Mouse (Mus musculus): ENCODE data around the gene Derl3. TPM values are rescaled to one million over a fixed set of nuclear protein-coding genes. Genes with fewer than 3 reads are reported as not detected.

Derl3 gene
- polyA plus RNA-seq, 1 experiment from 2014 or later: 3.7 TPM

DNA sequence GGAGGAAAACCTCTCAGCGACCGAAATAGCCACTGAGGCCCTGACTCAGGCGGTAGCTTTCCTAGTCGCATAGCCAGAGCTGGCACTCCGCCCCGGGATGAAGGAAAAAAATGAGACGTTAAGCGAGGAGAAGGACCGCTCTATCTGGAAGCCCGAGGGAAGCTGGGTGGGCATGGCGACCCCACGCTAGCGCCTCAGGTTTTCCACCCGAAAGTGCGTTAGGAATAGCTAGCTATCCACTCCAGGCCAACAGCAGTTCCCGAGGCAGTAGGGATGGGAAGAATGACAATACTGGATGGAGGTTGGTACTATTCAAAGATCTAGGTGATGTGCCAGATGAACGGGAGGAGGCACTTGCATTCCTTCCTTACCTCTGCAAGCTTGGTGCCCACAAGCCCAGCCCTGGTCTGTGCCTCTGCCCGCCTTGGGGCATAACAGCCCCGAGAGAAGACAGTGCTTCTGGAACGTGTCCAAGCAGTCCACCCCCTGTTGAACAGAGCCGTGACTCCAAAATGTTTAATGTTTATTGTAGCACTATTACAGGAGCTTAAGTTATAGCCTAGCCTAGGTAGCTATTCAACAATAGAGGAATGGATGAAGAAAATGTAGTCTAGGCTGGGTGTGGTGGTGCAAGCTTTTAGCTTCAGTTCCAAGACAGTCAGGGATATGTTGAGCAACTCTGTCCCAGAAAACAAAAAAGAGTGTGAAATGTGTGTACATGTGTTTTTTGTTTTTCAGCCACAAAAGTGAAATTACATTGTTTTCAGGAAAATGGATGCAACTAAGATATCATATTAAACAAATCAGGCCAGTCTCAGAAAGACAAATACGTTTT, 28.7 kb downstream of the Derl3 start:
- peak overlapping the region; percentile 84 for H3K4me3 ChIP-seq
- H3K9ac ChIP-seq: peak overlapping the region; percentile 96
- 4% methylated on average over 22 of the region's 22 CpGs for WGBS
- H3K27me3 ChIP-seq: no peaks in the 10 kb centered on the region
- H3K9me3 ChIP-seq: no peaks in the 10 kb centered on the region
- peaks cover 51% of the 10 kb centered on the region for H3K4me1 ChIP-seq
- peak overlapping the region; percentile 89 for H3K4me2 ChIP-seq (replicated peaks)
- ATAC-seq (ENCODE audit: low FRiP score, low read depth): peak; percentile 9; the same call in 1 of the 2 replicates
- peaks cover 63% of the 10 kb centered on the region for H3K36me3 ChIP-seq
- H3K27ac ChIP-seq: peak overlapping the region; percentile 93

DNA sequence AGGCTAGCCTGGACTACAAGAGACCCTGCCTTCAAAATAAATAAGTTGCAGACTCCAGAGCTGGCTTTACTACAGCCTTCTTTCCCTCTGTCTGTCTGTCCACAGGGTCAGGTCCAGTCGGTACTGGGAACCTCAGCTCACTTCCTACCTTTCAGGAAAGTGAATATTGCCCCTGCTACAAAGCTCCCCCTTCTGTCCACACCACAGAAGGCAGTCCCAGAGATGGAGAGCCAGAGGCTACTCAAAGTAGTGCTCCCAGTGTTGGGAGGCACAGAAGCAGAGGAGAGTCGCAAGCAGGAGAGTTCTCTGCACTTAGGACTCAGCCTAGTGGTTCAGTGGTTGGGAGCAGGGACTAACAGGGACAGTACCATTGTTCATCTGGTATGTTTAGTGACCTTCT, 31.1 kb downstream of the Derl3 start:
- Histone ChIP-seq H3K36me3 (peaks cover 63% of the 10 kb centered on the region), H3K4me2 (replicated peaks) (no peak overlapping the region), H3K9me3 (no peaks in the 10 kb centered on the region), H3K9ac (no peak overlapping the region), H3K4me3 (no peak overlapping the region), H3K4me1 (peaks cover 32% of the 10 kb centered on the region), H3K27me3 (no peaks in the 10 kb centered on the region), H3K27ac (no peak overlapping the region)
- no peak for ATAC-seq (ENCODE audit: low FRiP score, low read depth)
- 62% methylated on average over 2 of the region's 2 CpGs for WGBS

DNA sequence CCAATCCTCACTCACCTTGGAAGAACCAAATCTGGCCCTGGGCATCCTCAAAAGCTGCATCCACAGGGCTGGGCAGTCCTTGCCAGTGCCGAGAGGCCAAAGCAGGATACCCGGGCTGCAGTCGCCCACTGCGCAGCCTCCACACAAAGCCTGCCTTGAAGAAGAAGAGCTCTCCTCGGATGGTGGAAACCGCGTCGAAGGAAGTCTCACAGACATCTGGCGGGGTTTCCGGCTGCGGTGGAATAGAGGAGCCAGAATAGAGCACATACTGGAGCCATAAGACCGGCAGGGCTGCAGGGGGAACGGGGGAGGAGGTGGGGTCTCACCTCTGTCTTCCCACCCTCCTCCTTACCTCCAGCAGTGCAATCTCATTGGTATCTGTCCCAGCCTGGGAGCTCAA, 33.2 kb downstream of the Derl3 start:
- no peak overlapping the region for H3K4me3 ChIP-seq
- H3K4me1 ChIP-seq: peaks cover 39% of the 10 kb centered on the region
- ATAC-seq (ENCODE audit: low FRiP score, low read depth): no peak
- no peak overlapping the region for H3K9ac ChIP-seq
- H3K27ac ChIP-seq: no peak overlapping the region
- peaks cover 1% of the 10 kb centered on the region; the same call in 1 of the 2 replicates for H3K27me3 ChIP-seq
- peaks cover 59% of the 10 kb centered on the region for H3K36me3 ChIP-seq
- no peak overlapping the region for H3K4me2 ChIP-seq (replicated peaks)
- no peaks in the 10 kb centered on the region for H3K9me3 ChIP-seq
- WGBS: 72% methylated on average over 13 of the region's 13 CpGs

DNA sequence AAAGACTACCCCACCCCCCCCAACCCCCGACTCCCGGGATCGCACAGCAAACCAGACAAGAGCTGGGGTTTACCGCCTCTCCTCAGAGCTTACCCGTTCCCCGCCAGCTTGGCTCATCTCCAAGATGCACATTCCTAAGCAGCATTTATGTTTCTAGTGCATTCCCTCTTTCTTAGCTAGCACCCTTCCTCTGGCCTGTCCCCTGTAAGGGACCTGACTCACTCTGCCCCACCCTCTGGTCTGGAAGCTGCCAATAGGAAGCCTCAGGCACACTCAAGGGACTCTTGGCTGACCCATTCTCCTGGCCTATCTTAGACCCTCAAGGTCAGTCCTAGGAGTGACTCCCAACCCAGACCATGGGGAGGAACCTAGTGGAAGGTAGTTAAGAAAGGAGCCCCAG, 37.1 kb downstream of the Derl3 start:
- H3K4me3 ChIP-seq: peak overlapping the region; percentile 71
- peaks cover 32% of the 10 kb centered on the region for H3K36me3 ChIP-seq
- 8% methylated on average over 6 of the region's 6 CpGs for WGBS
- ATAC-seq (ENCODE audit: low FRiP score, low read depth): peak; percentile 46; the same call in 1 of the 2 replicates
- no peaks in the 10 kb centered on the region for H3K9me3 ChIP-seq
- H3K27ac ChIP-seq: peak overlapping the region; percentile 40
- H3K9ac ChIP-seq: peak overlapping the region; percentile 48; the same call in 1 of the 2 replicates
- peaks cover 41% of the 10 kb centered on the region for H3K4me1 ChIP-seq
- peaks cover 6% of the 10 kb centered on the region for H3K27me3 ChIP-seq
- peak overlapping the region; percentile 89 for H3K4me2 ChIP-seq (replicated peaks)

DNA sequence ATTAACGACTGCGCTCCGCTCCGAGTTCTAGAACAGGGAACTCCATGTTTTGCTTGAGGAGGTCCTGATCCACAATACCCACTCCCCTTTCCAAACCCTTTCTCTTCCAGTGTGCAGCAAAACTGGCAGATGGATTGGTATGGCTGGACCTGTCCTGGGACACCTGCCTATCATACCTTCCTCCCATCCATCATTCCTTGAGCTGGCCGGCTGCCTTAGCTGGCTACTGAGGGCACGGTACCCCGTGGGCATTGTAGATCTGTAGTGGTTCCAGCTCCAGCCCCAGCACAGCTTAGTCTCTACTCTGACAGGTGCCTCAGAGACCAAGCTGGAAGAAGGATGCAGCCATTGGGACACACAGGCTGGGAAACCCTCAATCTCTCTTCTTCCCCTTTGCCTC, 38.1 kb downstream of the Derl3 start:
- no peak for ATAC-seq (ENCODE audit: low FRiP score, low read depth)
- H3K27ac ChIP-seq: peak overlapping the region; percentile 85; the same call in 1 of the 2 replicates
- peaks cover 22% of the 10 kb centered on the region for H3K36me3 ChIP-seq
- peak overlapping the region; percentile 89 for H3K4me2 ChIP-seq (replicated peaks)
- WGBS: 16% methylated on average over 7 of the region's 7 CpGs
- peaks cover 51% of the 10 kb centered on the region for H3K4me1 ChIP-seq
- H3K9me3 ChIP-seq: no peaks in the 10 kb centered on the region
- H3K4me3 ChIP-seq: peak overlapping the region; percentile 71
- peak overlapping the region; percentile 96 for H3K9ac ChIP-seq
- H3K27me3 ChIP-seq: peaks cover 16% of the 10 kb centered on the region

DNA sequence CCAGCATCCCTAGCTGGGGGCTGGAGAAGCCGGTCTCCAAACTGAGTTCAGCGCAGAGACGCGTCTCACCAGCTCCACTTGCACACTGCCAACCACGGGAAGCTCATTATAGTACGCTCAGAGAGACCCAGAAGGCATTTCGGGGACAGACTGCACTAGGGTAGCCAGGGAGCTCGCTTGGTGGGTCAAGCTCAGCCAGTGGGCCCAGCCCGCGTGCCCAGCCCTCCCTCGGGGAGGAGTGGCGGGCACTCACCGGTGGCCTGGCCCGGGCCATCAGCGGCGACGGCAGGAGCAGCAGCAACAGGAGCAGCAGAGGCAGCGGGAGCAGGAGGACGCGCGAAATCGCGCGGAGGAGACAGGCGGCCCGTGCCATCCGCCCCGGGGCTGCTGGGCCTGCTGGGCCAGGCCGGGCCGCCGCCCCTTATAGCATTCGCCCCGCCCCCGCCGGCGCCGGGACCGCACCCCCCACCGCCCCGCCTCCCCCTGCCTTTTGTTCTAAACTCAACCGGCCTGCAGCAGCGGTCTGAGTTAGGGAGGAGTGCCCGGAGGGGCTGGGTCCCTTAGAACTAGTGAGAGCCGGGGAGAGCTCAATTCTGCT, 39.0 kb downstream of the Derl3 start:
- H3K4me1 ChIP-seq: peaks cover 51% of the 10 kb centered on the region
- H3K27ac ChIP-seq: peak overlapping the region; percentile 85
- under 1% methylated on average over 44 of the region's 44 CpGs for WGBS
- ATAC-seq (ENCODE audit: low FRiP score, low read depth): peak; percentile 80
- peaks cover 14% of the 10 kb centered on the region for H3K36me3 ChIP-seq
- peaks cover 25% of the 10 kb centered on the region for H3K27me3 ChIP-seq
- H3K4me2 ChIP-seq (replicated peaks): peak overlapping the region; percentile 89
- peak overlapping the region; percentile 96 for H3K9ac ChIP-seq
- H3K9me3 ChIP-seq: no peaks in the 10 kb centered on the region
- peak overlapping the region; percentile 71 for H3K4me3 ChIP-seq

DNA sequence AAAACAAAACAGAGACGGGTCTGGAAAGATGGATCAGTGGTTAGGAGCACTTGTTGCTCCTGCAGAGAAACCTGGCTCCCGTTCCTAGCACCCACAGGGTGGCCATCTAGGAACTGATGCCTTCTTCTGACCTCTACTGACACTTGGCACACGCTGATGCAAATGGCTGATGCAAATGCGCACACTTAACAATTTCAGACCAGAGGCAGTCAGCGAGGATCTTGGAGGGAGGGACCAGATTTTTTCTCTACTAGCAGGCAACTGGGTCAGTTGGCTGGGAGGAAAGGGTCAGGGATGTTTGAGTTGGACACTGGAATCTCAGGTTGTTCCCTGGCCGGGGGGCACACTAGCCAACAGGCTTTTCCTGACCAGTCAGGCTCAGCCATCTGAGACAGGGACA, 39.7 kb downstream of the Derl3 start, which contains the start of gene Chchd10:
TSS of gene Chchd10 (plus strand) at position 240 of the 400 bp plus-strand sequence.
- Histone ChIP-seq H3K9ac (peak within 1 kb of the TSS; percentile 96), H3K4me3 (peak within 1 kb of the TSS; percentile 71), H3K4me1 (peaks cover 51% of the 10 kb centered on the region), H3K4me2 (replicated peaks) (peak within 1 kb of the TSS; percentile 89), H3K27me3 (peaks cover 32% of the 10 kb centered on the region), H3K9me3 (no peaks in the 10 kb centered on the region), H3K36me3 (peaks cover 7% of the 10 kb centered on the region), H3K27ac (peak within 1 kb of the TSS; percentile 85)
- no peak for ATAC-seq (ENCODE audit: low FRiP score, low read depth)
- 21% methylated on average over 6 of the region's 6 CpGs for WGBS

DNA sequence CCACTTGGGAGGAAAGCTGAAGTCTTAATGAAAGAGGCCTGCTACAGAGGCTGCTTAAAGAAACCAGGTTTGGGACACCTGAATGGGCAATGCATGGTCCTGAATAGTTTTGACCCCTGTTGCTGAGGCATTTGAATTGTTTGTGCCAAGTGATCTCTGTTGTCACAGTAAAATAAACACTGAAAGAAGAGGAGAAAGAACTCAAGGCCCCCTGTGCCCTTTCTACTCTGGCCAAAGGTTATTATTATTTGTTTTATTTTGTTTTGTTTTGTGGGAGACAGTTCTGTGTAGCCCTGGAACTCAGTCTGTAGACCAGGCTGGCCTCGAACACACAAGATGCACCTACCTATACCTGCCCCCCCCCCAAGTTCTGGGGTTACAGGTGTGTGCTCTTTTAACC, 41.8 kb downstream of the Derl3 start:
- Histone ChIP-seq H3K27ac (no peak overlapping the region), H3K4me2 (replicated peaks) (peak overlapping the region; percentile 93), H3K4me1 (peaks cover 42% of the 10 kb centered on the region), H3K4me3 (peak overlapping the region; percentile 53), H3K27me3 (peaks cover 46% of the 10 kb centered on the region), H3K9me3 (no peaks in the 10 kb centered on the region), H3K9ac (peak overlapping the region; percentile 54; the same call in 1 of the 2 replicates), H3K36me3 (no peaks in the 10 kb centered on the region)
- ATAC-seq (ENCODE audit: low FRiP score, low read depth): no peak
- 56% methylated on average over 1 of the region's 1 CpGs for WGBS

DNA sequence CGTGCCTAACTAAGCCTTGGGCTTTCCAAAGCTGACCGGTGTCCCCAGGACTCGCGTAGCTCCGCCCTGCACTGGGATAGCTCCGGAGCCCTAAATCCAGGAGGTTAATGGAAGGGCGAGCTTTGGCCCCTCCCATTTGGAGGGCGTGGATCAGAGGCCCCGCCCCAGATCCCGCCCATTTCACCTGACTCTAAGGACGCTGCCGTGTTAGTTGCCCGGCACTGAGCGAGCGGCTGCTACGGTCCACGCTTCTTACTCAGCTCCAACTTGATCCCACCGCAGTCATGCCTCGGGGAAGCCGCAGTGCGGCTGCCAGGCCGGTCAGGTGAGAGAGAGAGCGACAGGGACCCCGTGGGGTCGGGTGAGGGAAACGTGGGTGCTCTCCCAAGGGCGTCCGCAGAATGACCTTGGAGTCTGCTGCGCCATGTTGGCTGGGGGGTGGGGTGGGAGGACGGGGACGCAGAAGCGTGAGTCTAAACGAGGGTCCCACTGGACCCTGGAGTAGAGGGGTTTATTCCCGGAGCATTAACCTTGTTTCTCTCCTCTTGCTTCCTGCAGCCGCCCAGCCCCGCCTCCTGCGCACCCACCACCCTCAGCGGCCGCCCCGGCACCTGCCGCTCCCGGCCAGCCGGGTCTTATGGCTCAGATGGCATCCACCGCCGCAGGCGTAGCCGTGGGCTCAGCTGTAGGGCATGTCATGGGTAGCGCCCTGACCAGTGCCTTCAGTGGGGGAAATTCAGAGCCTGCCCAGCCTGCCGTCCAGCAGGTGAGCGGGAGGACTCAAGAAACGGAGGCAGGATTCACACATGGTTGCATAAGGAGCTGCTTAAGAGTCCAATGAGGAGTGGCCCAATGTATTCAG, 42.7 kb downstream of the Derl3 start, which contains the start of gene Mmp11:
TSS of gene Mmp11 (minus strand) at position 817 of the 862 bp plus-strand sequence.
- Histone ChIP-seq H3K27ac (no peak within 1 kb of the TSS), H3K4me1 (peaks cover 32% of the 10 kb centered on the region), H3K9ac (peak within 1 kb of the TSS; percentile 54), H3K4me2 (replicated peaks) (peak within 1 kb of the TSS; percentile 93), H3K4me3 (peak within 1 kb of the TSS; percentile 53), H3K27me3 (peaks cover 51% of the 10 kb centered on the region), H3K36me3 (no peaks in the 10 kb centered on the region), H3K9me3 (no peaks in the 10 kb centered on the region)
- WGBS: 2% methylated on average over 50 of the region's 51 CpGs
- ATAC-seq (ENCODE audit: low FRiP score, low read depth): peak; percentile 34; the same call in 1 of the 2 replicates

DNA sequence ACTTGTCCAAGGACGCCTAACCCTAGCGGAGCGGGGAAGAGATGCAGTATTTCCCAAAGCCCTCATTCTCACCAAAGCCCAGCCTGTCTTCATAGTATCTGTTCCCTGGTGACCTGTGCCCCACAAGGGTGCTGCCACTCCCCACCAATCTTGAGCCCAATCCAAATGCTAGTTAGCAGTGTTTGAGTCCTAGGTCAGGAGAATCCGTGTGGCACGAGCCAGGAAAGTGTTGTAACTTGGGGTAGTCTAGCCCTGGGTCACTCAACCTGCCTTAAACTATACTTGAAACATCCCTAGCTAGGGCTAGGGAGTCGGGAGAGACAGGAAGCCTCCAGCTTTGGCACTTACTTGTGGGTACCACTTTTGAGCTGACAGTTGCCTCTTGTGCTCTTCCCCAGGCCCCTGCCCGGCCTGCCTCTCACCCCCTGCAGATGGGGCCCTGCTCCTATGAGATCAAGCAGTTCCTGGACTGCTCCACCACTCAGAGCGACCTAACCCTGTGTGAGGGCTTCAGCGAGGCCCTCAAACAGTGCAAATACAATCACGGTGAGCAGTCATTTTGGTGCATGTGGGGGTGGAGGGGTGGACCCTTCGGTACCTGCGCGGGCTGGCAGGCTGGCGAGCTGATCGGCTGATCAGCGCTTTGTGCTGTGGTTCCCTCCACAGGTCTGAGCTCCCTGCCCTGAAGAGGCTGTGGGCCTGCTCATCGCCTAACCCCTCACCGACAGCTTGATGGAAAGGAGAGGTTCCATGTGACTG, 43.9 kb downstream of the Derl3 start:
- Histone ChIP-seq H3K27me3 (peaks cover 48% of the 10 kb centered on the region), H3K9ac (no peak overlapping the region), H3K4me3 (no peak overlapping the region), H3K9me3 (no peaks in the 10 kb centered on the region), H3K27ac (no peak overlapping the region), H3K4me1 (peaks cover 22% of the 10 kb centered on the region), H3K36me3 (no peaks in the 10 kb centered on the region), H3K4me2 (replicated peaks) (no peak overlapping the region)
- WGBS: 42% methylated on average over 18 of the region's 18 CpGs
- ATAC-seq (ENCODE audit: low FRiP score, low read depth): no peak
